Mouse (Mus musculus) heart, adult 11 months (tissue): ENCODE data around the gene Unc45a.

Source experiments
- DNase-seq: peaks from one replicate; pipeline ENCODE4 v3.0.0; 2022

Gene Unc45a

GRCm38 (mm10) chr7:80324043-80324815 lies 16.6 kb downstream of the Unc45a start, which contains the start of gene Rccd1:
Gene Rccd1, minus strand, starts transcription at chr7:80324454.
- DNase-seq = peak; percentile 100

- DNase-seq = peak; percentile 90
These were observed 17.5 kb downstream of the Unc45a start for GRCm38 (mm10) chr7:80323336-80323735.

- peak; percentile 88 for DNase-seq
These were observed 20.8 kb downstream of the Unc45a start for GRCm38 (mm10) chr7:80319846-80320496.

GRCm38 (mm10) chr7:80318670-80319069 lies 22.1 kb downstream of the Unc45a start:
- no peak for DNase-seq

- peak; percentile 80 for DNase-seq
These were observed 23.2 kb downstream of the Unc45a start for GRCm38 (mm10) chr7:80317439-80318115.

GRCm38 (mm10) chr7:80315733-80316132 lies 25.1 kb downstream of the Unc45a start:
- DNase-seq = peak; percentile 74

- peak; percentile 80 for DNase-seq
These were observed 30.0 kb downstream of the Unc45a start for GRCm38 (mm10) chr7:80310771-80311170.

GRCm38 (mm10) chr7:80307766-80308165 lies 33.0 kb downstream of the Unc45a start:
- no peak for DNase-seq

- peak; percentile 68 for DNase-seq
These were observed 39.3 kb downstream of the Unc45a start for GRCm38 (mm10) chr7:80301522-80301921.

- DNase-seq = peak; percentile 84
These were observed 41.2 kb downstream of the Unc45a start for GRCm38 (mm10) chr7:80299568-80299967.

GRCm38 (mm10) chr7:80298754-80299153 lies 42.1 kb downstream of the Unc45a start:
- peak; percentile 51 for DNase-seq

GRCm38 (mm10) chr7:80297041-80297440 lies 43.8 kb downstream of the Unc45a start:
- DNase-seq = peak; percentile 49

GRCm38 (mm10) chr7:80296462-80296861 lies 44.3 kb downstream of the Unc45a start:
- peak; percentile 88 for DNase-seq

- DNase-seq = peak; percentile 85
These were observed 45.8 kb downstream of the Unc45a start for GRCm38 (mm10) chr7:80294764-80295648.

- peak; percentile 100 for DNase-seq
These were observed 46.6 kb downstream of the Unc45a start, which contains the start of gene Prc1 for GRCm38 (mm10) chr7:80294062-80294763. Gene Prc1, plus strand, starts transcription at chr7:80294450.

GRCm38 (mm10) chr7:80287736-80288135 lies 53.1 kb downstream of the Unc45a start:
- peak; percentile 86 for DNase-seq

- no peak for DNase-seq
These were observed 55.1 kb downstream of the Unc45a start for GRCm38 (mm10) chr7:80285725-80286124.

- no peak for DNase-seq
These were observed 56.4 kb downstream of the Unc45a start for GRCm38 (mm10) chr7:80284391-80284790.

- no peak for DNase-seq
These were observed 57.4 kb downstream of the Unc45a start for GRCm38 (mm10) chr7:80283226-80283918.

- DNase-seq = peak; percentile 57
These were observed 59.2 kb downstream of the Unc45a start for GRCm38 (mm10) chr7:80281646-80282045.

GRCm38 (mm10) chr7:80280998-80281397 lies 59.8 kb downstream of the Unc45a start:
- peak; percentile 46 for DNase-seq
